Mouse (Mus musculus) hindbrain, embryonic 13.5 days (tissue): Measurements from ENCODE around the gene Olfr1367. TPM values are rescaled to one million over a fixed set of nuclear protein-coding genes. Genes with fewer than 3 reads are reported as not detected.

Experiments
- microRNA-seq: library from miRNA; unstranded; fragments of <30 nt; microRNA quantifications from one replicate; pipeline ENCODE4, GENCODE M21; 2016
- polyA plus RNA-seq: library from polyadenylated mRNA; unstranded; fragments of >200 nt; fragmentation: Nextera tagmentation; extraction: Ambion mirVana; gene quantifications from 2 replicates; pipeline ENCODE4 v1.2.1, GENCODE M21; 2015

Olfr1367 gene
- polyA plus RNA-seq, 1 experiment from 2014 or later: not detected

Small RNAs within 50 kb of the gene (microRNA-seq; reads per million reads assigned to microRNA genes)
- not detected for gene Mir6942

Other genes with a start within 250 kb of the Olfr1367 start
- 0.08 TPM in 1 of 2 replicates, not detected in the other for gene Olfr1369-ps1, start 235.4 kb upstream of the Olfr1367 start, polyA plus RNA-seq
- not detected in 2 replicates for gene Olfr263, start 217.3 kb upstream of the Olfr1367 start, polyA plus RNA-seq
- not detected in 2 replicates for gene Olfr1368, start 201.0 kb upstream of the Olfr1367 start, polyA plus RNA-seq
- 82.6 and 82.9 TPM in 2 replicates for gene Trim27, start 167.5 kb upstream of the Olfr1367 start, polyA plus RNA-seq
- not detected in 2 replicates for gene Gpx5, start 54.2 kb upstream of the Olfr1367 start, polyA plus RNA-seq
- not detected in 2 replicates for gene Gpx6, start 34.8 kb upstream of the Olfr1367 start, polyA plus RNA-seq
- 13.5 and 15.5 TPM in 2 replicates for gene Zscan12, start 15.9 kb downstream of the Olfr1367 start, polyA plus RNA-seq
- gene Zkscan3, start 55.8 kb downstream of the Olfr1367 start, polyA plus RNA-seq: 83.2 and 85.9 TPM in 2 replicates
- 4.0 and 4.2 TPM in 2 replicates for gene Pgbd1, start 94.1 kb downstream of the Olfr1367 start, polyA plus RNA-seq
- 22.5 and 25.2 TPM in 2 replicates for gene Zscan26, start 106.8 kb downstream of the Olfr1367 start, polyA plus RNA-seq
- gene Nkapl, start 121.6 kb downstream of the Olfr1367 start, polyA plus RNA-seq: 4.2 and 4.6 TPM in 2 replicates
- gene Zkscan4, start 132.0 kb downstream of the Olfr1367 start, polyA plus RNA-seq: 9.9 and 10.0 TPM in 2 replicates
- gene Gm10065, start 132.5 kb downstream of the Olfr1367 start, polyA plus RNA-seq: not detected in 2 replicates
- 0.44 and 0.57 TPM in 2 replicates for gene AK157302, start 148.3 kb downstream of the Olfr1367 start, polyA plus RNA-seq
- 3.8 and 8.1 TPM in 2 replicates for gene Gm11273, start 154.5 kb downstream of the Olfr1367 start, polyA plus RNA-seq
- 5.8 and 6.6 TPM in 2 replicates for gene Zkscan8, start 184.2 kb downstream of the Olfr1367 start, polyA plus RNA-seq
- gene Olfr1366, start 195.9 kb downstream of the Olfr1367 start, polyA plus RNA-seq: 0.12 and 0.16 TPM in 2 replicates
- 0.05 TPM in 2 replicates for gene Olfr1535, start 213.0 kb downstream of the Olfr1367 start, polyA plus RNA-seq
- gene Olfr1364, start 234.8 kb downstream of the Olfr1367 start, polyA plus RNA-seq: not detected in 2 replicates